Mouse (Mus musculus): ENCODE data around the gene Ncor1.

DNA sequence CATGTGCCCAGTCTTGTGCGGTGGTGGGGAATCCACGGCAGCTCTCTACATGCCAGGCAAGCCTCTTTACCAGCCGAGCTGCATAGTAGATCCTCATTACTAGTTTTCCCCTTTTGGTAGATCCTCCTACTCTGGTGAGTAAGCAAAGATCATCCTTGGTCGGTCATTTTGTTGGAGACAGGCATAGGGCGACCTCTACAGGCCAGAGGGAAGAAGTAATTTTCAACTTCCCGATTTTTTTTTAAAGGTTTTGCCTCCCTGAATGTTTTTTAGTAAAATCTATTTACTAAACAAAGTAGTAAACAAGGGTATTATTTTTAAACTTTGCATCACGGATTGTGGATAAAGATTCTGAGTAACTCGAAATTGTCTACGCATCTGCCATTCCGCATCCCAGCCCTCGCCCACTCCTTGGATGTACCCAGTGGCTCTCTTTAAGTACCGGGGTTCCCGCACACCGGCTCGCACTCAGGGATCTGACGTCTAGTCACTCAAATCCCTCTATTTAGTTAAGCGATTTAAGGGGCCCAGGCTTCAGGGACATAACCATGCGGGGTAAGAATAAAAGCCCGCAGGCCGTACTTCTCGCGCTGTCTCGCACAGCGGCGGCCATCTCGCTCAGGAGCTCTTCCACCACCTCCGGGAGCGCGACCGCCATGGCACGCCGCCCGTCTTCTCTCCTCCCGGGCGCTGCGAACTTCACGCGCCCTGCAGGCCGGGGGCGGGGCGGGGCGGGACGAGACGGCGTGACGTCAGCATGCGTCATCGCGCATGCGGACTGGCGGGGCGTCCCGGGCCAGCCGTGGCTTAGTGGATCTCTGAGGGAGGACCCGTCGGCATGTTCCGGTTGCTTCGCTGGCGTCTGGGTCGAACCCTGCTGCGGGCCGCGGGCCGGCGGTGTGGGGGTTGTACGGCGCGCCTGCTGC is 177.4 kb downstream of the Ncor1 start, which contains the start of the genes Zswim7 and Ttc19:
- TF ChIP-seq POLR2A (IDR thresholded peaks at IDR 0.05; ENCODE audit: control insufficient read depth, low read depth, low read length) (peak; percentile 78), CTCF (IDR thresholded peaks at IDR 0.05; ENCODE audit: control insufficient read depth, insufficient read depth, insufficient replicate concordance, low read depth, low read length) (no peak)

Measured in testis, adult 2 months (tissue).